Mouse (Mus musculus): ENCODE measurements around the gene Gm15319.
"Not testable (repeated sequence)": the region's sequence is repeated elsewhere in the genome, so short reads cannot be mapped to it uniquely, and the experiment has no call there.

Gene Gm15319

GRCm38 (mm10) chr8:20363110-20363509 is at the start of gene Gm15319:
Gene Gm15319 (minus strand): TSS chr8:20363210.
- DNase-seq (ENCODE audit: low spot score in 2 of 2) = not testable (repeated sequence)

- not testable (repeated sequence) for DNase-seq (ENCODE audit: low spot score in 2 of 2)
Observed at GRCm38 (mm10) chr8:20410355-20410754, 47.3 kb upstream of the Gm15319 start.

GRCm38 (mm10) chr8:20408441-20409030 is 45.5 kb upstream of the Gm15319 start:
- DNase-seq (ENCODE audit: low spot score in 2 of 2) = not testable (repeated sequence)

GRCm38 (mm10) chr8:20389363-20389739 is 26.3 kb upstream of the Gm15319 start:
- DNase-seq (ENCODE audit: low spot score in 2 of 2) = peak; percentile 24 to 78

GRCm38 (mm10) chr8:20388706-20389362 is 25.8 kb upstream of the Gm15319 start:
- DNase-seq (ENCODE audit: low spot score in 2 of 2) = peak in 1 of 2 experiments; percentile 42

- peak in 1 of 2 experiments; percentile 15 for DNase-seq (ENCODE audit: low spot score in 2 of 2)
Observed at GRCm38 (mm10) chr8:20387121-20387794, 24.2 kb upstream of the Gm15319 start.

GRCm38 (mm10) chr8:20384990-20385389 is 22.0 kb upstream of the Gm15319 start:
- DNase-seq (ENCODE audit: low spot score in 2 of 2) = not testable (repeated sequence)

- DNase-seq (ENCODE audit: low spot score in 2 of 2) = peak in 1 of 2 experiments; percentile 11
Observed at GRCm38 (mm10) chr8:20384131-20384530, 21.1 kb upstream of the Gm15319 start.

- DNase-seq (ENCODE audit: low spot score in 2 of 2) = not testable (repeated sequence)
Observed at GRCm38 (mm10) chr8:20382146-20382545, 19.1 kb upstream of the Gm15319 start.

GRCm38 (mm10) chr8:20381637-20382036 is 18.6 kb upstream of the Gm15319 start:
- DNase-seq (ENCODE audit: low spot score in 2 of 2) = not testable (repeated sequence)

GRCm38 (mm10) chr8:20381239-20381620 is 18.2 kb upstream of the Gm15319 start:
- DNase-seq (ENCODE audit: low spot score in 2 of 2) = peak in 1 of 2 experiments; percentile 0

- DNase-seq (ENCODE audit: low spot score in 2 of 2) = peak in 1 of 2 experiments; percentile 1
Observed at GRCm38 (mm10) chr8:20380590-20381238, 17.7 kb upstream of the Gm15319 start.

GRCm38 (mm10) chr8:20379650-20380436 is 16.8 kb upstream of the Gm15319 start:
- DNase-seq (ENCODE audit: low spot score in 2 of 2) = peak in 1 of 2 experiments; percentile 7

GRCm38 (mm10) chr8:20378786-20379649 is 16.0 kb upstream of the Gm15319 start:
- peak; percentile 25 to 45 for DNase-seq (ENCODE audit: low spot score in 2 of 2)

GRCm38 (mm10) chr8:20378353-20378752 is 15.3 kb upstream of the Gm15319 start:
- DNase-seq (ENCODE audit: low spot score in 2 of 2) = peak; percentile 37 to 48

GRCm38 (mm10) chr8:20375698-20376097 is 12.7 kb upstream of the Gm15319 start:
- peak in 1 of 2 experiments; percentile 1 for DNase-seq (ENCODE audit: low spot score in 2 of 2)

- DNase-seq (ENCODE audit: low spot score in 2 of 2) = not testable (repeated sequence)
Observed at GRCm38 (mm10) chr8:20356386-20356785, 6.6 kb downstream of the Gm15319 start.

GRCm38 (mm10) chr8:20353579-20353978 is 9.4 kb downstream of the Gm15319 start:
- DNase-seq (ENCODE audit: low spot score in 2 of 2) = peak; percentile 0 to 20

- DNase-seq (ENCODE audit: low spot score in 2 of 2) = not testable (repeated sequence)
Observed at GRCm38 (mm10) chr8:20302759-20303158, 60.3 kb downstream of the Gm15319 start.

GRCm38 (mm10) chr8:20300042-20300441 is 63.0 kb downstream of the Gm15319 start:
- DNase-seq (ENCODE audit: low spot score in 2 of 2) = not testable (repeated sequence)

All from urinary bladder, postnatal 36 days (tissue).